Mouse (Mus musculus): ENCODE data around the gene Mypn. TPM values are rescaled to one million over a fixed set of nuclear protein-coding genes. Genes with fewer than 3 reads are reported as not detected.

The Mypn gene
- total and polyA plus RNA-seq, 2 experiments from 2014 or later, result 0.22 to 0.74 TPM

- no peak overlapping the region for H3K4me2 ChIP-seq (ENCODE audit: low read depth, low read length, poor library complexity, severe bottlenecking)
- no peak overlapping the region for H3K9ac ChIP-seq (replicated peaks; ENCODE audit: low read length, poor library complexity, severe bottlenecking)
- 76% methylated on average over 7 of the region's 7 CpGs for WGBS
- no peak overlapping the region for H3K27ac ChIP-seq (ENCODE audit: low read depth, low read length)
- H3K36me3 ChIP-seq (ENCODE audit: insufficient read depth, low read length), result no peaks in the 10 kb centered on the region
- TF ChIP-seq CTCF (IDR thresholded peaks at IDR 0.05), result no peak
- H3K27me3 ChIP-seq (ENCODE audit: insufficient read depth, low read length), result no peaks in the 10 kb centered on the region
- no peaks in the 10 kb centered on the region for H3K9me3 ChIP-seq (ENCODE audit: low read length)
- no peaks in the 10 kb centered on the region for H3K4me1 ChIP-seq (ENCODE audit: insufficient read depth, low read length)
- H3K4me3 ChIP-seq (ENCODE audit: low read depth, low read length), result no peak overlapping the region
- ATAC-seq (ENCODE audit: low FRiP score) (no peak), DNase-seq (ENCODE audit: low spot score) (no peak)
These were observed 73.3 kb downstream of the Mypn start for GRCm38 (mm10) chr10:63130500-63130899.

GRCm38 (mm10) chr10:63128256-63128655 is 75.5 kb downstream of the Mypn start:
- no peaks in the 10 kb centered on the region for H3K9me3 ChIP-seq (ENCODE audit: low read length)
- H3K36me3 ChIP-seq (ENCODE audit: insufficient read depth, low read length), result no peaks in the 10 kb centered on the region
- no peaks in the 10 kb centered on the region for H3K27me3 ChIP-seq (ENCODE audit: insufficient read depth, low read length)
- ATAC-seq (ENCODE audit: low FRiP score), result no peak
- no peak for DNase-seq (ENCODE audit: low spot score)
- H3K9ac ChIP-seq (replicated peaks; ENCODE audit: low read length, poor library complexity, severe bottlenecking), result no peak overlapping the region
- no peak overlapping the region for H3K4me2 ChIP-seq (ENCODE audit: low read depth, low read length, poor library complexity, severe bottlenecking)
- no peaks in the 10 kb centered on the region for H3K4me1 ChIP-seq (ENCODE audit: insufficient read depth, low read length)
- no peak overlapping the region for H3K27ac ChIP-seq (ENCODE audit: low read depth, low read length)
- H3K4me3 ChIP-seq (ENCODE audit: low read depth, low read length), result no peak overlapping the region
- 61% methylated on average over 7 of the region's 7 CpGs for WGBS
- TF ChIP-seq CTCF (IDR thresholded peaks at IDR 0.05), result no peak

- 95% methylated on average over 6 of the region's 6 CpGs for WGBS
- no peak for DNase-seq (ENCODE audit: low spot score)
- H3K4me2 ChIP-seq (ENCODE audit: low read depth, low read length, poor library complexity, severe bottlenecking), result no peak overlapping the region
- no peak overlapping the region for H3K27ac ChIP-seq (ENCODE audit: low read depth, low read length)
- no peak for ATAC-seq (ENCODE audit: low FRiP score)
- H3K36me3 ChIP-seq (ENCODE audit: insufficient read depth, low read length), result no peaks in the 10 kb centered on the region
- no peak for TF ChIP-seq CTCF (IDR thresholded peaks at IDR 0.05)
- no peaks in the 10 kb centered on the region for H3K9me3 ChIP-seq (ENCODE audit: low read length)
- H3K9ac ChIP-seq (replicated peaks; ENCODE audit: low read length, poor library complexity, severe bottlenecking), result no peak overlapping the region
- H3K4me3 ChIP-seq (ENCODE audit: low read depth, low read length), result no peak overlapping the region
- H3K4me1 ChIP-seq (ENCODE audit: insufficient read depth, low read length), result no peaks in the 10 kb centered on the region
- no peaks in the 10 kb centered on the region for H3K27me3 ChIP-seq (ENCODE audit: insufficient read depth, low read length)
These were observed 76.6 kb downstream of the Mypn start for GRCm38 (mm10) chr10:63127156-63127555.

GRCm38 (mm10) chr10:63126116-63126515 is 77.6 kb downstream of the Mypn start:
- no peak for DNase-seq (ENCODE audit: low spot score)
- Histone ChIP-seq H3K27me3 (ENCODE audit: insufficient read depth, low read length) (no peaks in the 10 kb centered on the region), H3K9me3 (ENCODE audit: low read length) (no peaks in the 10 kb centered on the region), H3K36me3 (ENCODE audit: insufficient read depth, low read length) (no peaks in the 10 kb centered on the region), H3K4me3 (ENCODE audit: low read depth, low read length) (no peak overlapping the region), H3K9ac (replicated peaks; ENCODE audit: low read length, poor library complexity, severe bottlenecking) (no peak overlapping the region), H3K4me2 (ENCODE audit: low read depth, low read length, poor library complexity, severe bottlenecking) (no peak overlapping the region), H3K27ac (ENCODE audit: low read depth, low read length) (no peak overlapping the region), H3K4me1 (ENCODE audit: insufficient read depth, low read length) (no peaks in the 10 kb centered on the region)
- 77% methylated on average over 4 of the region's 4 CpGs for WGBS
- TF ChIP-seq CTCF (IDR thresholded peaks at IDR 0.05), result no peak
- ATAC-seq (ENCODE audit: low FRiP score), result no peak

GRCm38 (mm10) chr10:63125343-63125742 is 78.4 kb downstream of the Mypn start:
- no peaks in the 10 kb centered on the region for H3K4me1 ChIP-seq (ENCODE audit: insufficient read depth, low read length)
- H3K4me2 ChIP-seq (ENCODE audit: low read depth, low read length, poor library complexity, severe bottlenecking), result no peak overlapping the region
- no peak overlapping the region for H3K9ac ChIP-seq (replicated peaks; ENCODE audit: low read length, poor library complexity, severe bottlenecking)
- peak; percentile 32 for DNase-seq (ENCODE audit: low spot score)
- H3K9me3 ChIP-seq (ENCODE audit: low read length), result no peaks in the 10 kb centered on the region
- no peak for ATAC-seq (ENCODE audit: low FRiP score)
- TF ChIP-seq CTCF (IDR thresholded peaks at IDR 0.05), result peak; percentile 55
- no peaks in the 10 kb centered on the region for H3K36me3 ChIP-seq (ENCODE audit: insufficient read depth, low read length)
- H3K27ac ChIP-seq (ENCODE audit: low read depth, low read length), result no peak overlapping the region
- H3K27me3 ChIP-seq (ENCODE audit: insufficient read depth, low read length), result no peaks in the 10 kb centered on the region
- no peak overlapping the region for H3K4me3 ChIP-seq (ENCODE audit: low read depth, low read length)
- 37% methylated on average over 11 of the region's 11 CpGs for WGBS

- H3K4me2 ChIP-seq (ENCODE audit: low read depth, low read length, poor library complexity, severe bottlenecking), result no peak overlapping the region
- H3K4me3 ChIP-seq (ENCODE audit: low read depth, low read length), result no peak overlapping the region
- no peak for DNase-seq (ENCODE audit: low spot score)
- no peak overlapping the region for H3K27ac ChIP-seq (ENCODE audit: low read depth, low read length)
- no peaks in the 10 kb centered on the region for H3K27me3 ChIP-seq (ENCODE audit: insufficient read depth, low read length)
- no peaks in the 10 kb centered on the region for H3K4me1 ChIP-seq (ENCODE audit: insufficient read depth, low read length)
- no peaks in the 10 kb centered on the region for H3K9me3 ChIP-seq (ENCODE audit: low read length)
- WGBS, result 81% methylated on average over 10 of the region's 10 CpGs
- no peak for TF ChIP-seq CTCF (IDR thresholded peaks at IDR 0.05)
- no peaks in the 10 kb centered on the region for H3K36me3 ChIP-seq (ENCODE audit: insufficient read depth, low read length)
- ATAC-seq (ENCODE audit: low FRiP score), result no peak
- no peak overlapping the region for H3K9ac ChIP-seq (replicated peaks; ENCODE audit: low read length, poor library complexity, severe bottlenecking)
These were observed 79.7 kb downstream of the Mypn start for GRCm38 (mm10) chr10:63124016-63124415.
